Mouse (Mus musculus) midbrain, postnatal 0 days (tissue): ENCODE results near the gene Rbms2. TPM values are rescaled to one million over a fixed set of nuclear protein-coding genes. Genes with fewer than 3 reads are reported as not detected.

Source experiments
- ATAC-seq: fragments of 200-750 bp; cut with Nextera tagmentation; 2 replicates; pipeline ENCODE4 v1.8.0; 2017; ENCODE audit warnings: moderate number of reproducible peaks, mild to moderate bottlenecking, moderate TSS enrichment, moderate library complexity; ENCODE audit not compliant: low FRiP score
- DNase-seq: peaks from one replicate; pipeline ENCODE4 v3.0.0-alpha.2; 2015; ENCODE audit warnings: low spot score
- H3K27ac ChIP-seq: fragments of 300-500 bp; sonication (generic); 2 replicates; pipeline ENCODE4 v1.5.1; 2014; ENCODE audit warnings: low read depth, mild to moderate bottlenecking, low read length, mixed read lengths
- H3K27me3 ChIP-seq: fragments of 300-500 bp; sonication (generic); 2 replicates; pipeline ENCODE4 v1.6.1; 2014; ENCODE audit warnings: low read length, control low read depth, mixed read lengths; ENCODE audit not compliant: insufficient read depth
- H3K36me3 ChIP-seq: fragments of 300-500 bp; sonication (generic); 2 replicates; pipeline ENCODE4 v1.6.1; 2014; ENCODE audit warnings: low read length, control low read depth, mixed read lengths; ENCODE audit not compliant: insufficient read depth
- H3K4me1 ChIP-seq: fragments of 300-500 bp; sonication (generic); 2 replicates; pipeline ENCODE4 v1.6.1; 2014; ENCODE audit warnings: mild to moderate bottlenecking, control low read depth, antibody characterized with exemption, low read length, mixed read lengths; ENCODE audit not compliant: insufficient read depth
- H3K4me2 ChIP-seq: fragments of 300-500 bp; sonication (generic); 2 replicates; pipeline ENCODE4 v1.6.1; 2014; ENCODE audit warnings: low read depth, mild to moderate bottlenecking, low read length, mixed read lengths; ENCODE audit not compliant: poor library complexity, severe bottlenecking
- H3K4me3 ChIP-seq: fragments of 300-500 bp; sonication (generic); 2 replicates; pipeline ENCODE4 v1.5.1; 2014; ENCODE audit warnings: low read depth, mild to moderate bottlenecking, low read length, moderate library complexity
- H3K9ac ChIP-seq: fragments of 300-500 bp; sonication (generic); replicated peaks from 2 replicates; pipeline ENCODE4 v1.6.1; 2014; ENCODE audit warnings: mild to moderate bottlenecking, low read length, moderate library complexity, mixed read lengths; ENCODE audit not compliant: poor library complexity, severe bottlenecking
- H3K9me3 ChIP-seq: fragments of 300-500 bp; sonication (generic); 2 replicates; pipeline ENCODE4 v1.6.1; 2016; ENCODE audit warnings: low read length, control low read depth
- CTCF ChIP-seq: IDR thresholded peaks from 2 replicates; pipeline ENCODE4 v1.5.1; 2016; ENCODE audit warnings: antibody characterized with exemption, mild to moderate bottlenecking
- WGBS: fragments of 180-500 bp; shearing (Covaris S2); extraction: QIAGEN DNeasy Blood & Tissue Kit; methylation state at CpG from one replicate; pipeline ENCODE4 v1.1.7; 2014; 5-methylcytosine and 5-hydroxymethylcytosine counted together
- polyA plus RNA-seq: library from polyadenylated mRNA; unstranded; fragments of >200 nt; fragmentation: Nextera tagmentation; extraction: Ambion mirVana; gene quantifications from 2 replicates; pipeline ENCODE4 v1.2.1, GENCODE M21; 2015
- total RNA-seq: library from RNA; depleted of rRNA; stranded (reverse); fragments of >200 nt; gene quantifications from 2 replicates; pipeline ENCODE4 v1.2.3, GENCODE M21; 2014

Gene Rbms2
- total and polyA plus RNA-seq, 2 experiments from 2014 or later, result 5.2 to 11.1 TPM

DNA sequence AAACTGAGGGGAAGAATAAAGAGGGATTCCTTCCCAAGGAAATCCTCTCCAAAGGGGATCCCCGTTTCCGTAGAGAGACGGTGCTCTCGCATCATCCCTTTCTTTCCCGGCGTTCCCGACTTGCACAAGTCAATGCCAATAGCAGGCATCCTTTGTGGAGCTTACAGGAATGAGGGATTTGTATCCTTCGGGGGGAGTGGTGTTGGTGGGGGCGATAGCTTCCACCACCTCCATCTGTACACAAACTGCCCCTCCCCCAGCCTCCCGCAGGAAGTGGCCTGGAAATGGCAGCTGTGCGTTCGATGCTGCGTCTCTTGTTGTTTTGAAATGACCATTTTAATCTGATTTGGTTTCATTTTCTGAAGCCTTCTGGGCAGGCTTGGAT, 82.5 kb downstream of the Rbms2 start:
- Histone ChIP-seq H3K27ac (peak overlapping the region; percentile 80), H3K9me3 (no peaks in the 10 kb centered on the region), H3K4me2 (peak overlapping the region; percentile 87), H3K27me3 (no peaks in the 10 kb centered on the region), H3K4me1 (peaks cover 12% of the 10 kb centered on the region; the same call in 1 of the 2 replicates), H3K4me3 (peak overlapping the region; percentile 99), H3K9ac (peak overlapping the region; percentile 75), H3K36me3 (no peaks in the 10 kb centered on the region)
- ATAC-seq (no peak), DNase-seq (peak; percentile 69)
- no peak for TF ChIP-seq CTCF
- WGBS, result 0% methylated on average over 13 of the region's 13 CpGs

DNA sequence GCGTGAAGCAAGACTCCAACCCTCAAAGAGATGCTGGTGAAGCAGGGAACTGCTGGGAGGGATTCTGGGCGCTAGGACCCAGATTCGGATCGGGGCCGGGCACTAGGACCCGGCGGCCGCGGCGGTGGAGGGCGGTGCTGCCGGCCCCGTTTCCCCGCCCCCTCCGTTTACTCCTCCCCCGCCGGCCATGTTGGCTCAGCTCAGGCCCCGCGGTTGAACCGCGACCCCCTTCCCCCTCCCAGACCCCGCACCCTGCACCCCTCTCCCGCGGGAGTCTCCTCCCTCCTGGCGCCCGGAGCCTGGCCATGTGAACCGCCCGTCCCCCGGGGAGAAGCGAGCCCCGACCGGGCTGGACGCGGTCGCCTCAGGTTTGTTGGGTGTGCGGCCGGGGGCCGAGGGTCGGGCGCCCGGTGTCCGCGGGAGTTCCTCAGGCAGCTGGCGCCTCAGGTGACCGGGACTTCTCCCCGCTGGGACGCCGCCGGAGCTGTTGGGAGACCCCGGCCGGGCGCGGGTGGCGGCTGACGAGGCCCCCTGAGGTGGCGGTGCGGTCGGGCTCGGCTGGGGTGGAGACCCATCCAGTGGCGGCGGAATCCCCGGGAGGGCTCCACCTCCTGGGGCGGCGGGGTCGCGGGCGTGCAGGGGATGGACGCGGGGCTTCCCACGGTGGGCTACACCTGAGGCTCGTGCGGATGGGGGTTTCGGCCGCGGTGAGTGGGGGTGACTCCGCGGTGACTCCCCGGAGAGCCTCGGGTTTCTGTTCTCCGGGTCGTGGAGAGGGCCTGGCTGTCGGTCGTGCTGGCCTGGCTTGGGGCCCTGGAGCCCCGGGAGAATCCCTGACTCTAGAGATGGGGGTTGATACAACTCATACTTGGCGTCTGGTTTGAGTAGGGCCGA, 83.2 kb downstream of the Rbms2 start:
- Histone ChIP-seq H3K4me1 (peaks cover 14% of the 10 kb centered on the region; the same call in 1 of the 2 replicates), H3K4me3 (peak overlapping the region; percentile 99), H3K9me3 (no peaks in the 10 kb centered on the region), H3K27ac (peak overlapping the region; percentile 80), H3K36me3 (no peaks in the 10 kb centered on the region), H3K4me2 (peak overlapping the region; percentile 87), H3K27me3 (no peaks in the 10 kb centered on the region), H3K9ac (peak overlapping the region; percentile 75)
- DNase-seq, result peak; percentile 94
- TF ChIP-seq CTCF, result no peak; the same call in 1 of the 2 replicates
- ATAC-seq, result peak; percentile 82
- under 1% methylated on average over 60 of the region's 86 CpGs for WGBS

DNA sequence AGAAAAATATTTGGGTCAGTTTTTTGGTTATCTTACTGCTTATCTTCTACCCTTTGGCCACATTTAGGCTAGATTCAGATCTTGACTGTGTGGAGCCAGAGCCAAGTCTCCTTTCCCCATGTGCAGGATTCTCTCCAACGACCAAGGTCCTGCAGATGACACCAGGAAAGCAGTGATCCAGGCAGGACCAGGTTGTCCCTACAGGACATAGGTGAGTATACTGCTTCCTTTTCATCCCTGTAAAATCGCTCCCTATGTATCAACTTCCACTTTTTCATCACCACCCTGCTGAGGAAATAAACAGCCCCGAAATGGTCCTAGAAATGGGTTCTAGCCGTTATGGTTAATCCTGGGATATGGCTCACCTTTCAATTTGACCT, 83.8 kb downstream of the Rbms2 start:
- 27% methylated on average over 4 of the region's 4 CpGs for WGBS
- Histone ChIP-seq H3K4me2 (no peak overlapping the region), H3K9ac (no peak overlapping the region), H3K4me3 (peak overlapping the region; percentile 99), H3K4me1 (peaks cover 20% of the 10 kb centered on the region), H3K27ac (no peak overlapping the region), H3K9me3 (no peaks in the 10 kb centered on the region), H3K27me3 (no peaks in the 10 kb centered on the region), H3K36me3 (no peaks in the 10 kb centered on the region)
- DNase-seq (no peak), ATAC-seq (no peak)
- TF ChIP-seq CTCF, result no peak

DNA sequence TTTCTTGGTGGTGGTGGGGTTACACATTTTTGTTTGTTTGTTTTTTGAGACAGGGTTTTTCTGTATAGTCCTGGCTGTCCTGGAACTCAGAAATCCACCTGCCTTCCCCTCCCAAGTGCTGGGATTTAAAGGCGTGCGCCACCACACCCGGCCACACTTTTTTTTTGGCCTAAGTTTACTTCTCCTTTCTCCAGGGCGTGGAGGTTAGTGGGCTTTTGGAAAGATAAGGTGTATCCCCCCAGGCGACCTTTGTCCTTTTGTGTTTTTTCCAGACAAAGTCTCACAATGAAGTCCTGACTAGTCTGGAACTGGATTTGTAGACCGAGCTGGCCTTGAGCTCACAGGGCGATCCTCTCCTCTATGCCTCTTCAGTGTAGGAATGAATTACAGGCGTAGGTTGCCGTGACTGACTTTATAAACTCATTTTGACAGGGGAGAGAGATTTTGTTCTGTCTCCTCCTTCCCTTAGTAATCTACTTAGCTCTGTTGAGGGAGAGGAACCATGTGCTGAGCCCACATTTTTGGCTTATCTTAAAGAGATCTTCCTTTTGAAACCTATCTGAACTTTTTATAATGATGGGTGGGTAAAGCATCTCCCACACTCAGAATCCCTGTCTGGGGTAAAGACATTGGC, 85.0 kb downstream of the Rbms2 start:
- Histone ChIP-seq H3K4me1 (peaks cover 22% of the 10 kb centered on the region), H3K4me3 (no peak overlapping the region), H3K4me2 (no peak overlapping the region)

DNA sequence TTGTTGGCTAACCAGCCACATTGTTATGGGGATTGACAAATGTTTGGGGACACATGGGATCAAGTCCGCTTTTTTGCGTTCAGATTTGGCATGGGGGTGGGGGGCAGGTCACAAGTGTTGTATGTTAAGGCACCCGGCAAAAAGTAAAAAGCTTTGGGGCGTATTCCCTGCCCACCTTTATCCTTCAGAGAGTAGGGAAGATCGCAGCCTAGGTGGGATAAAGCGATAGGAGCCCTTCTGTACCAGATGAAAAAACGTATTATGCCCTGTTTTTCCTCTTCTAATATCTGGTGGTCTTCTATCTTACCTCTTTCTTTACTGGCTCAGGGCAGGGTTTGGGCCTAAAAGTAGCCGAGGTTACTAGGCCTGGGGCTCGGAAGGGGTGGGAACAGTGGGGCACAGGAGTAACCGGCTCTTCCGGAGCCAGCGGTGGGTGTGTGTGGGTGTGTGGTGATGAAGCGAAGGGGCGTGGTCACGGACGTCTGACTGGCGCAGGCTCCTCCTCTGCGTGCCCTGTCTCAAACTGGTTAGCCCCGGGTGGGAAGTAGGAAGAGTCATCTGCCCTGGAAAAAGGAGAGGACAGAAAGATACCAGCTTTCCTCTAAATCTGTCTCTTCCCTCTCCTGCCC, 85.6 kb downstream of the Rbms2 start:
- Histone ChIP-seq H3K4me1 (peaks cover 22% of the 10 kb centered on the region), H3K36me3 (peaks cover 8% of the 10 kb centered on the region; the same call in 1 of the 2 replicates), H3K4me2 (peak overlapping the region; percentile 36), H3K27ac (no peak overlapping the region), H3K4me3 (peak overlapping the region; percentile 17; the same call in 1 of the 2 replicates), H3K9me3 (no peaks in the 10 kb centered on the region), H3K27me3 (no peaks in the 10 kb centered on the region), H3K9ac (0 out of 2 replicates have a peak overlapping the region, but pooled peaks have one; percentile 33)
- DNase-seq (peak; percentile 74), ATAC-seq (no peak)
- 13% methylated on average over 19 of the region's 19 CpGs for WGBS
- no peak for TF ChIP-seq CTCF

More for the DNA sequence above, 85.0 kb downstream of the Rbms2 start:
- 33% methylated on average over 9 of the region's 9 CpGs for WGBS
- Histone ChIP-seq H3K9me3 (no peaks in the 10 kb centered on the region), H3K27ac (no peak overlapping the region), H3K36me3 (0 out of 2 replicates have a peak, but pooled peaks cover 3% of the 10 kb centered on the region), H3K27me3 (no peaks in the 10 kb centered on the region), H3K9ac (no peak overlapping the region)
- ATAC-seq (no peak), DNase-seq (no peak)
- no peak for TF ChIP-seq CTCF
